Mouse (Mus musculus): ENCODE results near the gene Brd4. TPM values are rescaled to one million over a fixed set of nuclear protein-coding genes. Genes with fewer than 3 reads are reported as not detected.

Gene Brd4
- 100 to 1,000 TPM; 107 to 127 TPM for total RNA-seq (2021)

GRCm38 (mm10) chr17:32284262-32285137, at the start of gene Brd4:
Gene Brd4 (minus strand): TSS chr17:32284722.
- DNase-seq: peak; percentile 91 to 93

- DNase-seq: no peak
These were observed 49.3 kb upstream of the Brd4 start for GRCm38 (mm10) chr17:32333675-32334303.

- DNase-seq: no peak
These were observed 43.0 kb upstream of the Brd4 start for GRCm38 (mm10) chr17:32327501-32327900.

DNA sequence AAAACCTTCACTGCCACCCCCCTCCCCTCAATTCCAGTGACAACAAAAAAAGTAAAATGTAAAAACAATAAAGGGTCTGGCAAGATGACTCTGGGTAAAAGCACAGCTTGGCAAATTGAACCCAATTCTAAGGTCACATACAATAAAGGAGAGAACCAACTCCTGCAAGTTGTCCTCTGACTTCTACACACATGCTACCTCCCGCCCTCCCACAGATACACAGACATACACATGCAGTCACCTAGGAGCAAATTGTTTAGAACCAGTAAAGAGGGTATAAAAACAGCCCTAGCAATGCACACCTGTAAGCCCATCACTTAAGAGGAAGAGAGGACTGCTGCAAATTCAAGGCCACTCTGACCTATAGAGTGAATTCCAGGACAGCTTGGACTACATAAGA, 38.3 kb upstream of the Brd4 start:
- no peak for DNase-seq

DNA sequence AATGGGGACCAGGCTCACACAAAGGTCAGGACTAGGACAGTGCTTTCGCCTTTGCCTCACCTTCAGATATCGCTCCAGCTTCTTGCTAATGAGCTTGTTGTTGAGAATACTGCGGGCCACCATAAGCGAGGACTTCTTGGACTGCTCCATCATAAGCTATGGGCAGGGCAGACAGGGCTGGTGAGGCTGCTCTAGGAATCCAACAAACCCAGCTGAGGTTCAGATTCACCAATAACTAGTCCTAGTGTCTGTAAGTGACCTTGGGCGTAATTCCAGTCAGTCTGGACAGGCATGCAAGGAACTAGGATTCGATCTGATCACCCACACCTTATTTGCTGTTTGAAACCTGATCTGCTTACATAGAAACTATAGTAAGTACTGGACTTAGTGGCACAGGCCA, 37.3 kb upstream of the Brd4 start:
- DNase-seq: no peak

DNA sequence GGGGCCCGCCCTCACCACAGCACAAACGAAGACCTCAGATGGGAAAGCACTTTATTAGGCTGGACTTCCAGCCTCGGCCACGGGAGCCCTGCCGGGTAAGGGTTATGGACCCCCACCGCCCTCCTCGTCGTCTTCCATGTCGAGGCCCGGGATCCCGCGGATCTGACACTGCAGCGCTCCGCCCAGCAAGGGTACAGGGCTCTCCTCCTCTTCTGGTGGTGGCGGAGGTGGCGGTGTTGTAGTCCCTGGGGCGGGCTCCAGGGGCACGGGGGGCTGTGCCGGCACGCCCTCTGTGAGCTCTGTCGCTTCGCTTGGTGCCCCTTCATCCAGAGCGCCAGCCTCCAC, 36.8 kb upstream of the Brd4 start:
- no peak for DNase-seq

DNA sequence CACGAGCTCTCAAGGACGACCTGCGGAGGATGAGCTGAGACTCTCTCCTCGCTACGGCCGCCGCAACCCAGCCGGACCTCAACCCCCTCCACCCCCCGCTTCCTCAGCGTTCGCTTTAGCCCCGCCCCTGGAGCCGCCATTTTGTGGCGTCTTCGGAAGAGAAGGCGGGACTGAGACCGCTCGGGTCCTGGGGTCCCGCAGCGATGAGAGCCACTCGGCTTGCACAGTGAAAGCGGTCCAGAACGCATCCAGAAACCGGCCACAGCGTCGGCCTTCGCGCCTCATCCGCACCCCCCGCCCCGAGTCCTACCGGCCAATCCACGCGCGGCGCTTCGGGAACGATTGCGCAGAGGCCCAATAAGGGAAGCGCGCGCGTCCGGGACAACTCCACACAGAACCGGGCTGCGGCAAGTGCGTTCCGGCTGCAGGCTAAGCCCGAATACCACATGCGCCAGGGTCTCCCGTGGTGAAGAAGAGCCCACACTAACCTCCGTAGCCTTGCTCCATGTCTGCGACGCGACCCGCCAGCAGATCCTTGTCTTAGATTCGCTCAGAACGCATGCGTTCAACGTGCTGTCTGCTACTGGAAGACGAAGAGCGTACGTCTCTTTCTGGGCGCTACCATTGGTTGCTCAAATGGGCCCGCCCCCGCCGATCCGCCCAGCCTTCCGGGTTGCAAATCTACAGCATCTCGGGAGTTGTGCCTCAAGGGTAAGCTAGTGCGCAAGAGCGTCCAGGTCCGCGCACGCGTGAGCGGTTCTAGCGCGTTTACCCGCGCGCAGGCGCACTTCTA, 36.3 kb upstream of the Brd4 start, which contains the start of gene Akap8:
Gene Akap8 (minus strand): TSS at position 642 of the 793 bp plus-strand sequence.
- peak; percentile 98 for DNase-seq

DNA sequence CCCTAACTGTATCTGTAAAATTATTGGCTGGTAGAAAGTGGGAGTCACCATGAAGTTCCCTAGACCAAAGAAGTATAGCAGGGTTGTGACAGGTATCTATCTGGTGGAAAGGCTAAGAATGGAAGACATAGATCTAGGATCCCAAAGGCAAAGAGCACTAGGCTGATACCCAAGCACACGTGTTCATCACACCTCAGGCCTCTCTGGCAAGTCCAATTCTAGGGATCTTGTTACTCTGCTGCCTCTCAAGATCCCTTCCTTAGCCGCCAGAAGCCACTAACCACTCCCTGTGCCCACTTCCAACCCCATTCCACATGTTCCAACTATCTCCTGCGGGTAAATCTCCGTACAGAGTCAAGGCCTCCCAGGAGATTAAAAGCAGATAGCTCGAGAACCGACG, 35.4 kb upstream of the Brd4 start:
- no peak for DNase-seq

DNA sequence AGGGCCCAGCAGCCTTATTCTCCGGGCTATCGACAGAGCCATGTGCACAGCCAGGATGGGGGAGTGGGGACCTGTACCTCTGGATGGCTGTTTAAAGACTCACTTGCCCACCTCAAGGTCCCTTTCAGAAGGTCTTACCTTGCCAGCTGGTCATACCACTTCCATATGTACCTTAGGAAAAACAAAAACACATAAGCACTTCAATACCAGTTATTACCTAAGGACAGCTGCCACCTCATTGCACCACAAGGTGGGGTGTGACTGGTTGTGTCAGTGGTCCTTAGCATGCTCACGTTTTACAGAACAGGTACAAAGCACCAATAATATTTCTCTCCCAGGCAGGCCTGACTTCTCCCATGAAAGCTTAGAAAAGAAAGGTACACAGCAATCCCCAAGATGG, 33.2 kb upstream of the Brd4 start:
- no peak for DNase-seq

- DNase-seq: no peak
These were observed 32.5 kb upstream of the Brd4 start for GRCm38 (mm10) chr17:32317032-32317431.

- DNase-seq: no peak
These were observed 31.0 kb upstream of the Brd4 start for GRCm38 (mm10) chr17:32315560-32315959.

DNA sequence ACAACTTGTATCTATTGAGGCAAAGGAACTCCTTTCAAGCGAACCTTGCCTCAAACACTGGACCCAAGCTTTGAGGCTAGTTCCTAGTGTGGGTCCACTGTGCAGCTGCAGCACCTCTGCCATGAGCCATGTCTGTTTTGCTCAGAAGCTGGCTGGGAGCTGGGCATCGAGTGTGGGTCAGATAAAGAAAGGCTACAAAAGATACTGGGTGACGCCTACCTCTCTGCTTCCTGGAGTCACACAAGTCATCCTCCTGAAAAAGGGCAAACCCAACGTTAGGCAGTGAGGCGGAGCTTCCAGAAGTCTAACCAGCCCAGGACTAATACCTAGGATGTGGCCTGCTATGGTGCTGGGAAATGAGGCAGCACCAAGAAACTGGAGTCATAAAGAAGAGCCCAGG, 29.4 kb upstream of the Brd4 start:
- no peak for DNase-seq

- DNase-seq: no peak
These were observed 28.3 kb upstream of the Brd4 start for GRCm38 (mm10) chr17:32312801-32313200.

GRCm38 (mm10) chr17:32307963-32308362, 23.4 kb upstream of the Brd4 start:
- DNase-seq: no peak

GRCm38 (mm10) chr17:32298125-32298524, 13.6 kb upstream of the Brd4 start:
- DNase-seq: no peak

GRCm38 (mm10) chr17:32295901-32296300, 11.4 kb upstream of the Brd4 start:
- no peak for DNase-seq

GRCm38 (mm10) chr17:32295160-32295559, 10.6 kb upstream of the Brd4 start:
- DNase-seq: no peak

GRCm38 (mm10) chr17:32285138-32285670, 682 bp upstream of the Brd4 start:
- no peak for DNase-seq

DNA sequence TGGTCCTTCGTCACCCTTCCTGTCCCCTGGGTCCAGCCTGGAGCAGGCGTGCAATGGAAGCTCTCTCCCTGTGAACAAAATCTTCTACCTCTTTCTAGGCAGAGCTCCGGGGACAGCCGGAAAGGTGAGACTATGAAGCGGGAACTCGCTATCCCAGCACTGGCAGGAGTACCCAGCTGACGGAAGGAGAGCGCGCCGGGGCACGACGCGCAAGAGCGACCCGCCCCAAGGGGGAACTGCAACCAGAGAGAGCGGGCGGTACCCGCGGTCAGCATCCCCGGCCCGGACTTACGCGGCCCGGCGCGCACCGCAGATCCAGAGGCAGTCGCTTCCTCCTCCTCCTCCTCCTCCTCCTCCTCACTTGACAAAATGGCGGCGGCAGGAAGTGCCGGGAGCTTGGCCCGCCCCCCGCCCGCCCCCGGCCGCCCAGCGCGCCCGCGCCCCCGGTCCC, 726 bp downstream of the Brd4 start:
- peak; percentile 54 to 56 for DNase-seq

- DNase-seq: no peak
These were observed 1.2 kb downstream of the Brd4 start for GRCm38 (mm10) chr17:32283341-32283740.

DNA sequence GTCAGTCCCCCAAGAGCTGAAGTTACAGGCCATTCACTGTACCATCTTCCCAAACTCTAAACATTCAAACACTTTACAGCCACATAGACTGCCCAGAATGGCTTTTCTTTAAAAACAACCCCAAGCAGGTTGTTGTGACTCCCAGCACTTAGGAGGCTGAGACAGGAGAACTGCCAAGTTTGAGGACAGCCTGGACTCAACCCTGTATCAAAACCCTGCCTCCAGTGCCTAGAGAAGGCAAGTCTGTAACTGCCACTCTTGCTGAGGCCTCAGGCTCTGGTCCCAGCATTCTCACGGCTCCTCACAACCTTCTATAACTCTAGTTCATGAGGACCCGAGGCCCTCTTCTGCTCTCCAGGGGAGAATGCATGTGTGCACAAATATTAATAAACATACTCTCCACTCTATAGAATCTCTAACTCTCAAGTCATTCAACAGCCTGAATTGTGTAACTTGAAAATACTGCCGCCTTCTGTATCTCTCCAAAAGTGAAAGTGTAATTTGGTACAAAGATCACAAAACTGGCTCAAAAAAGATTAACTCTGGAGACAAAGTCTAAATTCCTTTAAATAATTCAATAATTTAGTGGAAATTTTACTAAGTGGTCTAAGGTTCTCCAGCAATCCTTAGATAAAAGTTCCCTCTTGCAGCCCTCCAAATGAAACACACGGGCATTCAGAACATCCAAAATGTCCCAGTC, 2.8 kb downstream of the Brd4 start:
- DNase-seq: no peak

- no peak for DNase-seq
These were observed 3.4 kb downstream of the Brd4 start for GRCm38 (mm10) chr17:32281126-32281525.
